Mouse (Mus musculus): ENCODE results near the gene Arhgap27. TPM values are rescaled to one million over a fixed set of nuclear protein-coding genes. Genes with fewer than 3 reads are reported as not detected.
A peak's percentile ranks its signal among the peaks of the same experiment; 100 is the strongest.

Gene Arhgap27
- polyA plus RNA-seq, 1 experiment from 2014 or later, result 18.2 TPM

DNA sequence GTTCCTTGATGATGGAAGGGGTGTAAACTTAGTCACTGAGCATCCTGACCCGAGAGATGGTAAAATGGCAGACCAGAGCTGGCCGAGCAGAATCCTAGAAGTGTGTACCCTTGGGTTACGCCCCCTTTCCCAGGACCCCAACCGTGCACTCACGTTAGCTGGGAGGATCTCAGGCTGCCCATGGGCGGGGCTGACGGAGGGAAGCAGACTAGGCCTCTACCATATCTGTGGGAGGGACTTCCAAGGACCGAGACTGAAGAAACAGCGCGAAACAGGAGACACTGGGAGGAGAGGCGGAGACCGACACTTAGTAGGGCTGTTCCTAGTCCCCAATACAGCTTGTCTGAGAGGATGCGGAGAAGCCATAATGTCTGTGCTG lies 1.4 kb downstream of the Arhgap27 start:
- Histone ChIP-seq H3K4me1 (replicated peaks; ENCODE audit: control insufficient read depth, insufficient read depth) (0 out of 2 replicates have a peak, but pooled peaks cover 2% of the 10 kb centered on the region), H3K4me3 (ENCODE audit: low read depth, low read length) (peak overlapping the region; percentile 49), H3K4me2 (replicated peaks; ENCODE audit: low read depth) (peak overlapping the region; percentile 88), H3K27me3 (ENCODE audit: control insufficient read depth, insufficient read depth, low read length) (no peaks in the 10 kb centered on the region; the same call in 1 of the 2 replicates), H3K27ac (replicated peaks) (peak overlapping the region; percentile 94), H3K9ac (ENCODE audit: low read length) (peak overlapping the region; percentile 69), H3K9me3 (ENCODE audit: control insufficient read depth, low read length) (no peaks in the 10 kb centered on the region), H3K36me3 (ENCODE audit: control insufficient read depth, insufficient read depth, low read length) (no peaks in the 10 kb centered on the region)
- TF ChIP-seq EP300 (optimal IDR thresholded peaks at IDR 0.05), result no peak
- TF ChIP-seq CTCF (IDR thresholded peaks at IDR 0.05; ENCODE audit: low read depth), result no peak
- ATAC-seq (ENCODE audit: low FRiP score, low TSS enrichment) (no peak), DNase-seq (ENCODE audit: low spot score) (peak; percentile 54)
- WGBS, result 9% methylated on average over 13 of the region's 13 CpGs

DNA sequence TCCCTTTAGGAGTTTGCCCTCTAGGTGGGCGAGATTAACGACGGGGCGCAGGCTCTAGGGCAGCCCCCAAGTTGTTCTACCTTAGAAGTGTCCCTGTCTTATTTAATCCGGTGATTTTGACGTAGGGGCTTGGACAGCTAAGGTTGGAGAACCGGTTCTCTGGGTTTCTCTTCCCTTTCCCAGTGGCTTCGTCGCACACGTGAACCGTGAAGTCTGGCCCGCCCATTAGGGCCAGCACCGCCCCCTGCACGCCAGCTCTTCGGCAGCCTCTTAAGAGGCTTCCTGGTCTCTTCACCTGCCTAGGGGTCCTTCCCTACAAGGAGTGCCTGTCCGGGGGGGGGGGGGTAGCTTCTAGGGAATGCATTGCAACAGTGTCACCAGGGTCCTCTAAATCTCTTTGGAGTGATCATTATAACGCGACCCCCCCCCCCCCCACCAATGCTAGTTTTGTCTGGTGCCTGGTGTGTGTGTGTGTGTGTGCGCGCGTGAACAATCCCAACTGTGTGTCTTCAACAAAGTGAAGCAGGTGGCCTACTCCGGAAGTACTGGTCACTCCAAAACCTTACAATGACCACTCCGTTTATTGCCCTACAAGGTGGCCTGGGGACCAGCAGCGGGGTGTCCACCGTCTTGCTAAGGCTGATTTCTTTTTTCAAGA lies 2.0 kb downstream of the Arhgap27 start:
- Histone ChIP-seq H3K27ac (replicated peaks) (peak overlapping the region; percentile 94), H3K9ac (ENCODE audit: low read length) (peak overlapping the region; percentile 43), H3K36me3 (ENCODE audit: control insufficient read depth, insufficient read depth, low read length) (no peaks in the 10 kb centered on the region), H3K27me3 (ENCODE audit: control insufficient read depth, insufficient read depth, low read length) (no peaks in the 10 kb centered on the region; the same call in 1 of the 2 replicates), H3K4me1 (replicated peaks; ENCODE audit: control insufficient read depth, insufficient read depth) (0 out of 2 replicates have a peak, but pooled peaks cover 2% of the 10 kb centered on the region), H3K4me2 (replicated peaks; ENCODE audit: low read depth) (peak overlapping the region; percentile 88), H3K9me3 (ENCODE audit: control insufficient read depth, low read length) (no peaks in the 10 kb centered on the region), H3K4me3 (ENCODE audit: low read depth, low read length) (peak overlapping the region; percentile 49)
- DNase-seq (ENCODE audit: low spot score), result peak; percentile 88
- TF ChIP-seq EP300 (optimal IDR thresholded peaks at IDR 0.05) (no peak), CTCF (IDR thresholded peaks at IDR 0.05; ENCODE audit: low read depth) (peak; percentile 27)
- 5% methylated on average over 25 of the region's 25 CpGs for WGBS
- ATAC-seq (ENCODE audit: low FRiP score, low TSS enrichment), result peak; percentile 62

DNA sequence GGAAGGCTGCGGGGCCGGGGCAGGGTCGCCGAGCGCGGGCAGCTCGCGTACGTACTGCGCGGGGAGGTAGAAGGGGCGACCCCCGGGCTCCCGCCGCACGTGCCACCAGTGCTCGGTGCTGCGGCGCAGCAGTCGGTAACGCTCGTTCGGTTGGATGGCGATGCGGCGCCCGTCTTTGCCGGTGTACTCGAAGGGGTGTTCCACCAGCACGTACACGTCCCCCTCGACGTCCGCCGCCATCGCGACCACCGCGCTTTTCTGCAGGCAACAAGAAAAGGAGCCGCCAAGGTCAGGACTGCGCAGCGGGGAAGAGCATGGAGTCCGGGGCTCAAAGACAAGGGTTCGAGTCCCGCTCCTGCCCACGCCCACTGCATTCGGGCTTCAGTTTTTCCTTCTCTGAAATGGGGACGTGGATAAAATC lies 2.8 kb downstream of the Arhgap27 start:
- Histone ChIP-seq H3K4me3 (ENCODE audit: low read depth, low read length) (peak overlapping the region; percentile 49), H3K4me1 (replicated peaks; ENCODE audit: control insufficient read depth, insufficient read depth) (0 out of 2 replicates have a peak, but pooled peaks cover 2% of the 10 kb centered on the region), H3K9ac (ENCODE audit: low read length) (peak overlapping the region; percentile 67), H3K4me2 (replicated peaks; ENCODE audit: low read depth) (peak overlapping the region; percentile 88), H3K27ac (replicated peaks) (peak overlapping the region; percentile 80), H3K27me3 (ENCODE audit: control insufficient read depth, insufficient read depth, low read length) (no peaks in the 10 kb centered on the region; the same call in 1 of the 2 replicates), H3K36me3 (ENCODE audit: control insufficient read depth, insufficient read depth, low read length) (no peaks in the 10 kb centered on the region), H3K9me3 (ENCODE audit: control insufficient read depth, low read length) (no peaks in the 10 kb centered on the region)
- 5% methylated on average over 45 of the region's 48 CpGs for WGBS
- DNase-seq (ENCODE audit: low spot score) (no peak), ATAC-seq (ENCODE audit: low FRiP score, low TSS enrichment) (0 out of 2 replicates have a peak, but pooled peaks have one; percentile 0)
- TF ChIP-seq CTCF (IDR thresholded peaks at IDR 0.05; ENCODE audit: low read depth) (no peak), EP300 (optimal IDR thresholded peaks at IDR 0.05) (no peak)

DNA sequence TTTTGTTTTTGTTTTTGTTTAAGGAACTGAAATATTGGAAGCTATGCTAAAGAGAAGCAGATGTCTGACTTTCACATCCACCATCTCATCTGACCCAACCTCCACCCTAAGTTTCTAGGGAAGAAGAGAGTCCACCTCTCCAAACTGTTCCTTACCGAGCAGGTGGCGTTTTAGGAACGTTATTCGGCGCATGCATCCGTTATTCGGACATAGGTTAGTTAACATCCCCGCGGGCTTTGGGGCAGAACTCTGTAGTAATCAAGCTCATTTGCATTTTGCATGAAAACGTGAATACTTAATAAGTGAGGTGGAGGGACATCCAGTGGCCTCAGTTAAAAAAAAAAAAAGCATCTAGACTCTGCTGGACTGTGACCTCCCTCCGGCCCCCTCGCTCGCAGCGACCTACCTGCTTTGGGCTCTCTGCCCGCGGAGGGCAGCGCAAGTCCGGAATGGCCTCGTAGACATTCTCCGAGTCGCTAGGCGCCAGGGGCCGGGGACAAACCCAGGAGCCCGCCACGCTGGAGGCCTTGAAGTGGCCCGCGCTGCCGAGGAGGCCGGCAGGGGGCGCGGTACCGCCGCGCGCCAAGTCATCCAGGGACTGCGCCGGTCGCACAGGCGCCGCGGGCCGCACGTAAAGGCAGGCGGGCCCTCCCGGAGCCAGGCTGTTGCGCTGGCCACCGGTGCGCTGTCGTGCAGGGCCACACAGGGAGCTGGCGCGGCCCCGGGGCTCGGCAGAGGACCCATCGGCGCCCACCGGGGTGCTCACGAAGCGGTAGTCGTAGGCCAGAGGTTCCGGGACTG lies 3.5 kb downstream of the Arhgap27 start:
- Histone ChIP-seq H3K9me3 (ENCODE audit: control insufficient read depth, low read length) (no peaks in the 10 kb centered on the region), H3K36me3 (ENCODE audit: control insufficient read depth, insufficient read depth, low read length) (no peaks in the 10 kb centered on the region), H3K4me3 (ENCODE audit: low read depth, low read length) (peak overlapping the region; percentile 49), H3K9ac (ENCODE audit: low read length) (peak overlapping the region; percentile 67), H3K4me2 (replicated peaks; ENCODE audit: low read depth) (peak overlapping the region; percentile 88), H3K27me3 (ENCODE audit: control insufficient read depth, insufficient read depth, low read length) (no peaks in the 10 kb centered on the region; the same call in 1 of the 2 replicates), H3K4me1 (replicated peaks; ENCODE audit: control insufficient read depth, insufficient read depth) (0 out of 2 replicates have a peak, but pooled peaks cover 2% of the 10 kb centered on the region), H3K27ac (replicated peaks) (peak overlapping the region; percentile 80)
- WGBS, result 6% methylated on average over 49 of the region's 60 CpGs
- ATAC-seq (ENCODE audit: low FRiP score, low TSS enrichment), result peak; percentile 58
- TF ChIP-seq CTCF (IDR thresholded peaks at IDR 0.05; ENCODE audit: low read depth) (peak; percentile 82), EP300 (optimal IDR thresholded peaks at IDR 0.05) (no peak)
- peak; percentile 89 for DNase-seq (ENCODE audit: low spot score)

DNA sequence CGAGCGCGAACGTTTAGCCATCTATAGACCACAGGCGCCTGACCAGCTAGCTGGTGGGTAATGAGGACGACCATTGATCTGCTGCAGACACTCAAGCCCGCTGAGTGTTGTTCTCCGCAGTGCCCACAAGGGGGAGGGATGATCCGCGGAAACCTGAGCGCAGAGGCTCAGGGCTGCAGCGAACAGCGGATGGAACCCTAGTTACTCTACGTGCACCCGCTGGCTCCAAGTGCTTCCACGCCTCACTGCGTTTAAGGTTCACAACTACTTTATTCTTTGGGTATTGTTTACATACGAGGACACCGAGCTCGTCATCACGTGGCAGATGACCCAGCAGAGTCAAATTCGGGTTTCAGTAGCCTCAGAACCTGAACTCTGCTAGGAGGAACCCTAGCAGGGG lies 4.4 kb downstream of the Arhgap27 start:
- Histone ChIP-seq H3K4me1 (replicated peaks; ENCODE audit: control insufficient read depth, insufficient read depth) (0 out of 2 replicates have a peak, but pooled peaks cover 2% of the 10 kb centered on the region), H3K9me3 (ENCODE audit: control insufficient read depth, low read length) (no peaks in the 10 kb centered on the region), H3K4me3 (ENCODE audit: low read depth, low read length) (no peak overlapping the region), H3K4me2 (replicated peaks; ENCODE audit: low read depth) (peak overlapping the region; percentile 38), H3K27me3 (ENCODE audit: control insufficient read depth, insufficient read depth, low read length) (no peaks in the 10 kb centered on the region; the same call in 1 of the 2 replicates), H3K9ac (ENCODE audit: low read length) (peak overlapping the region; percentile 23; the same call in 1 of the 2 replicates), H3K27ac (replicated peaks) (no peak overlapping the region; the same call in 1 of the 2 replicates), H3K36me3 (ENCODE audit: control insufficient read depth, insufficient read depth, low read length) (no peaks in the 10 kb centered on the region)
- 4% methylated on average over 22 of the region's 22 CpGs for WGBS
- TF ChIP-seq EP300 (optimal IDR thresholded peaks at IDR 0.05) (no peak), CTCF (IDR thresholded peaks at IDR 0.05; ENCODE audit: low read depth) (peak; percentile 89)
- DNase-seq (ENCODE audit: low spot score) (peak; percentile 75), ATAC-seq (ENCODE audit: low FRiP score, low TSS enrichment) (no peak; the same call in 1 of the 2 replicates)

Measured in stomach, postnatal 0 days (tissue).